Mouse (Mus musculus) limb, embryonic 12.5 days (tissue): ENCODE results near the gene Atp6v1fnb. TPM values are rescaled to one million over a fixed set of nuclear protein-coding genes. Genes with fewer than 3 reads are reported as not detected.

Source experiments
- ATAC-seq: fragments of 200-750 bp; cut with Nextera tagmentation; 2 replicates; pipeline ENCODE4 v1.8.0; 2017; ENCODE audit warnings: low read depth, moderate TSS enrichment; ENCODE audit not compliant: insufficient number of reproducible peaks, insufficient read depth, low FRiP score, low TSS enrichment
- H3K27ac ChIP-seq: fragments of 300-500 bp; sonication (generic); 2 replicates; pipeline ENCODE4 v1.5.1; 2016; ENCODE audit warnings: mild to moderate bottlenecking, moderate library complexity
- H3K27me3 ChIP-seq: fragments of 300-500 bp; sonication (generic); 2 replicates; pipeline ENCODE4 v1.6.1; 2016; ENCODE audit warnings: mild to moderate bottlenecking, moderate library complexity
- H3K36me3 ChIP-seq: fragments of 300-500 bp; sonication (generic); 2 replicates; pipeline ENCODE4 v1.6.1; 2016; ENCODE audit warnings: mild to moderate bottlenecking, moderate library complexity
- H3K4me1 ChIP-seq: fragments of 300-500 bp; sonication (generic); replicated peaks from 2 replicates; pipeline ENCODE4 v1.6.1; 2016
- H3K4me2 ChIP-seq: fragments of 300-500 bp; sonication (generic); 2 replicates; pipeline ENCODE4 v1.6.1; 2016; ENCODE audit warnings: mild to moderate bottlenecking, moderate library complexity
- H3K4me3 ChIP-seq: fragments of 300-500 bp; sonication (generic); replicated peaks from 2 replicates; pipeline ENCODE4 v1.5.1; 2016; ENCODE audit warnings: mild to moderate bottlenecking
- H3K9ac ChIP-seq: fragments of 300-500 bp; sonication (generic); replicated peaks from 2 replicates; pipeline ENCODE4 v1.6.1; 2016; ENCODE audit warnings: mild to moderate bottlenecking, moderate library complexity
- H3K9me3 ChIP-seq: fragments of 300-500 bp; sonication (generic); 2 replicates; pipeline ENCODE4 v1.6.1; 2016; ENCODE audit warnings: mild to moderate bottlenecking, moderate library complexity
- WGBS: fragments of 180-500 bp; shearing (Covaris S2); methylation state at CpG from one replicate; pipeline ENCODE4 v1.1.7; 2016; 5-methylcytosine and 5-hydroxymethylcytosine counted together
- polyA plus RNA-seq: library from polyadenylated mRNA; unstranded; fragments of >200 nt; fragmentation: Nextera tagmentation; extraction: Ambion mirVana; gene quantifications from 2 replicates; pipeline ENCODE4 v1.2.1, GENCODE M21; 2016

The Atp6v1fnb gene
- polyA plus RNA-seq, 1 experiment from 2014 or later, result 0.64 TPM

GRCm38 (mm10) chr6:29467583-29468354 is 3.5 kb upstream of the Atp6v1fnb start, which contains the start of gene Atp6v1f:
Atp6v1f (plus strand) TSS chr6:29467718.
- peak within 1 kb of the TSS; percentile 80 for H3K4me2 ChIP-seq
- peaks cover 23% of the 10 kb centered on the region for H3K36me3 ChIP-seq
- H3K9ac ChIP-seq, result peak within 1 kb of the TSS; percentile 69
- H3K27me3 ChIP-seq, result no peaks in the 10 kb centered on the region
- H3K4me3 ChIP-seq, result peak within 1 kb of the TSS; percentile 69
- ATAC-seq, result peak; percentile 83
- no peaks in the 10 kb centered on the region for H3K9me3 ChIP-seq
- WGBS, result under 1% methylated on average over 39 of the region's 39 CpGs
- peaks cover 10% of the 10 kb centered on the region for H3K4me1 ChIP-seq
- H3K27ac ChIP-seq, result peak within 1 kb of the TSS; percentile 53; the same call in 1 of the 2 replicates

GRCm38 (mm10) chr6:29468851-29469250 is 2.4 kb upstream of the Atp6v1fnb start:
- H3K4me3 ChIP-seq, result peak overlapping the region; percentile 69
- H3K9ac ChIP-seq, result no peak overlapping the region
- WGBS, result 88% methylated on average over 3 of the region's 3 CpGs

GRCm38 (mm10) chr6:29473941-29474691 is 2.9 kb downstream of the Atp6v1fnb start:
- 2% methylated on average over 33 of the region's 33 CpGs for WGBS
- peaks cover 7% of the 10 kb centered on the region for H3K27me3 ChIP-seq
- H3K9me3 ChIP-seq, result no peaks in the 10 kb centered on the region
- peak overlapping the region; percentile 42; the same call in 1 of the 2 replicates for H3K9ac ChIP-seq
- peaks cover 13% of the 10 kb centered on the region for H3K4me1 ChIP-seq
- H3K36me3 ChIP-seq, result peaks cover 23% of the 10 kb centered on the region
- peak; percentile 82 for ATAC-seq
- H3K4me2 ChIP-seq, result peak overlapping the region; percentile 69
- H3K27ac ChIP-seq, result no peak overlapping the region
- H3K4me3 ChIP-seq, result peak overlapping the region; percentile 44

More at GRCm38 (mm10) chr6:29468851-29469250, 2.4 kb upstream of the Atp6v1fnb start:
- H3K4me2 ChIP-seq, result peak overlapping the region; percentile 80
- no peaks in the 10 kb centered on the region; the same call in 1 of the 2 replicates for H3K27me3 ChIP-seq
- peaks cover 23% of the 10 kb centered on the region for H3K36me3 ChIP-seq
- no peak for ATAC-seq
- H3K27ac ChIP-seq, result no peak overlapping the region
- no peaks in the 10 kb centered on the region for H3K9me3 ChIP-seq
- H3K4me1 ChIP-seq, result peaks cover 17% of the 10 kb centered on the region

- no peak overlapping the region for H3K4me2 ChIP-seq
- peaks cover 7% of the 10 kb centered on the region for H3K27me3 ChIP-seq
- no peak overlapping the region for H3K4me3 ChIP-seq
- no peaks in the 10 kb centered on the region for H3K9me3 ChIP-seq
- H3K9ac ChIP-seq, result no peak overlapping the region
- peaks cover 21% of the 10 kb centered on the region for H3K36me3 ChIP-seq
- WGBS, result 74% methylated on average over 2 of the region's 2 CpGs
- peaks cover 12% of the 10 kb centered on the region for H3K4me1 ChIP-seq
- no peak for ATAC-seq
- no peak overlapping the region for H3K27ac ChIP-seq
Measured at GRCm38 (mm10) chr6:29474736-29475135, 3.5 kb downstream of the Atp6v1fnb start.

- no peak for ATAC-seq
- no peak overlapping the region for H3K9ac ChIP-seq
- peaks cover 15% of the 10 kb centered on the region for H3K4me1 ChIP-seq
- H3K9me3 ChIP-seq, result no peaks in the 10 kb centered on the region
- peaks cover 35% of the 10 kb centered on the region for H3K36me3 ChIP-seq
- WGBS, result 96% methylated on average over 13 of the region's 13 CpGs
- no peak overlapping the region for H3K4me2 ChIP-seq
- H3K27ac ChIP-seq, result no peak overlapping the region
- no peak overlapping the region for H3K4me3 ChIP-seq
- H3K27me3 ChIP-seq, result no peaks in the 10 kb centered on the region
Measured at GRCm38 (mm10) chr6:29482691-29483090, 11.5 kb downstream of the Atp6v1fnb start.

- H3K4me1 ChIP-seq, result peaks cover 15% of the 10 kb centered on the region
- H3K27me3 ChIP-seq, result no peaks in the 10 kb centered on the region
- ATAC-seq, result peak; percentile 16; the same call in 1 of the 2 replicates
- 15% methylated on average over 26 of the region's 26 CpGs for WGBS
- peaks cover 55% of the 10 kb centered on the region for H3K36me3 ChIP-seq
- H3K9me3 ChIP-seq, result no peaks in the 10 kb centered on the region
- no peak overlapping the region for H3K27ac ChIP-seq
- 0 out of 2 replicates have a peak overlapping the region, but pooled peaks have one; percentile 2 for H3K9ac ChIP-seq
- H3K4me3 ChIP-seq, result peak overlapping the region; percentile 26
- H3K4me2 ChIP-seq, result peak overlapping the region; percentile 59
Measured at GRCm38 (mm10) chr6:29484716-29485559, 13.7 kb downstream of the Atp6v1fnb start.

- Histone ChIP-seq H3K4me2 (no peak overlapping the region), H3K9ac (no peak overlapping the region), H3K27ac (no peak overlapping the region), H3K4me1 (peaks cover 15% of the 10 kb centered on the region), H3K27me3 (no peaks in the 10 kb centered on the region), H3K4me3 (no peak overlapping the region), H3K36me3 (peaks cover 65% of the 10 kb centered on the region), H3K9me3 (no peaks in the 10 kb centered on the region)
- ATAC-seq, result no peak
- WGBS, result 33% methylated on average over 2 of the region's 2 CpGs
Measured at GRCm38 (mm10) chr6:29485951-29486350, 14.7 kb downstream of the Atp6v1fnb start.

GRCm38 (mm10) chr6:29494101-29494500 is 22.9 kb downstream of the Atp6v1fnb start:
- Histone ChIP-seq H3K36me3 (peaks cover 72% of the 10 kb centered on the region), H3K9ac (no peak overlapping the region), H3K9me3 (no peaks in the 10 kb centered on the region), H3K27me3 (peaks cover 14% of the 10 kb centered on the region), H3K4me1 (no peaks in the 10 kb centered on the region), H3K4me2 (no peak overlapping the region), H3K4me3 (no peak overlapping the region), H3K27ac (no peak overlapping the region)
- whole genome bisulfite sequencing, result 87% methylated on average over 4 of the region's 4 CpGs
- no peak for ATAC-seq

GRCm38 (mm10) chr6:29496270-29496669 is 25.0 kb downstream of the Atp6v1fnb start:
- WGBS, result 39% methylated on average over 25 of the region's 25 CpGs
- H3K27ac ChIP-seq, result no peak overlapping the region
- H3K4me3 ChIP-seq, result no peak overlapping the region
- H3K4me1 ChIP-seq, result no peaks in the 10 kb centered on the region
- peaks cover 14% of the 10 kb centered on the region for H3K27me3 ChIP-seq
- no peak overlapping the region for H3K4me2 ChIP-seq
- peaks cover 70% of the 10 kb centered on the region for H3K36me3 ChIP-seq
- H3K9me3 ChIP-seq, result no peaks in the 10 kb centered on the region
- H3K9ac ChIP-seq, result peak overlapping the region; percentile 42; the same call in 1 of the 2 replicates
- no peak for ATAC-seq

- Histone ChIP-seq H3K9me3 (no peaks in the 10 kb centered on the region), H3K9ac (no peak overlapping the region), H3K36me3 (peaks cover 75% of the 10 kb centered on the region), H3K27me3 (peaks cover 14% of the 10 kb centered on the region), H3K4me3 (no peak overlapping the region), H3K4me2 (no peak overlapping the region), H3K4me1 (no peaks in the 10 kb centered on the region), H3K27ac (no peak overlapping the region)
- ATAC-seq, result peak; percentile 23; the same call in 1 of the 2 replicates
- 64% methylated on average over 2 of the region's 2 CpGs for WGBS
Measured at GRCm38 (mm10) chr6:29497791-29498190, 26.6 kb downstream of the Atp6v1fnb start.
